Mouse (Mus musculus): ENCODE data around the gene Afg1l. TPM values are rescaled to one million over a fixed set of nuclear protein-coding genes. Genes with fewer than 3 reads are reported as not detected.

Afg1l gene
- total RNA-seq, 1 experiment from 2014 or later = 5.4 TPM

DNA sequence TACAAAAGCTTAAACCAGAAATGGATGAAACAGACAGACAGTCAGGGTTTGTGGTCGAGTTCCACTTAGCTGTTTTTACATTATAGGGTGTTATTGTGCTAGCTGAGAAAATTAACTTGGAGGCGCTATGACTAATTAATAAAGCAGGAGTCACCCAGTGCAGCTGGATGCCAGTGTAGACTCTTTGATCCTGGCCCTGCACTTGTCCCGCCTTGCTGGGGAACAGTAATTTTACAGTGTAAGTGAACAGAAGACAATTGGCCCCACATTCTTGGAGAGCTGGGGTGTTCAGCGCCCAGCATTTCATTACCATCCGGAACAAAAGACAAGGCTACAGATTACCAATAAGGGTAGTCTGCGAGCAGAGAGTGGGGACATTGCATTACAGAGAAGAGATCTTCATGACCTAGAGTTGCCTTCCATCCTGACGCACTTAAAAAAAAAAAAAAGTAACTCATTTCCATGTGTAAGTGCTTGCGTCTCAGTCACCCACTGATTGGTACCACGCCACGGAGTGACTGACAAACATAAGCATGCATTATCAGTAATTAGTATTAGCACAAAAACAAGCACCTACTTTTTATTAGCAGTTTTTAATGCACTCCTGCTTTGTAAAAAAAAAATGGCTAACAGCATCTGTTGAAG, 60.7 kb downstream of the Afg1l start:
- no peak for ATAC-seq (replicated peaks in 1 of 2; ENCODE audit: insufficient read depth in 1 of 2, low FRiP score in 2 of 2, low TSS enrichment in 1 of 2, low read depth in 1 of 2, poor library complexity in 2 of 2, severe bottlenecking in 2 of 2)

DNA sequence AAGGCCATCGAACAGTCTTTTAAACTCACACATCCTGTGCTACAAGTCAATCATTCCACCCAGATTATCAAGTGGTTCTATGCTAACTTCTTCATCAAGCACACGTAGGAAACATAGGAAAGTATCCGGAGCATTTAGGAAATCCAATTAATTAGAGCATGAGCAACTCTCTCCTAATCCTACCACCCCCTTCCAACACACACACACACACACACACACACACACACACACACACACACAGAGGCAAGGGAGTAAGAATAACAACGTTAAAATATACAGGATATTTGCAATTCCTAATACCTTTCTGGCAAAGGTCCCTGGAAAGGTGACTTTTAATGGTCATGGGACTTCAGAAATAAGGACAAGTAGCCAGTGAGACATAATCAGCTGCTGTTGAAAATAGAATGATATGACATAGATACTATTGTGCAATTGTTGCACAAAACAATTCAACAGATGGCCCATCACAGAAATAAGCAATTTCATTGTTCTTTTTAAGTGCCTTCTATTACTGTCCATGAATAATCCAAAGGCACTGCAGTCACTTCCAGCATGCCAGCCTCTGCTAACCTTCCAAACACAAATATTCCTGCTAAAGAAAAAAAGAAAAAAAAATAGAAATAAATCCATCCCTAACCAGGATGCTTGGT, 62.4 kb downstream of the Afg1l start:
- ATAC-seq (replicated peaks in 1 of 2; ENCODE audit: insufficient read depth in 1 of 2, low FRiP score in 2 of 2, low TSS enrichment in 1 of 2, low read depth in 1 of 2, poor library complexity in 2 of 2, severe bottlenecking in 2 of 2) = no peak

DNA sequence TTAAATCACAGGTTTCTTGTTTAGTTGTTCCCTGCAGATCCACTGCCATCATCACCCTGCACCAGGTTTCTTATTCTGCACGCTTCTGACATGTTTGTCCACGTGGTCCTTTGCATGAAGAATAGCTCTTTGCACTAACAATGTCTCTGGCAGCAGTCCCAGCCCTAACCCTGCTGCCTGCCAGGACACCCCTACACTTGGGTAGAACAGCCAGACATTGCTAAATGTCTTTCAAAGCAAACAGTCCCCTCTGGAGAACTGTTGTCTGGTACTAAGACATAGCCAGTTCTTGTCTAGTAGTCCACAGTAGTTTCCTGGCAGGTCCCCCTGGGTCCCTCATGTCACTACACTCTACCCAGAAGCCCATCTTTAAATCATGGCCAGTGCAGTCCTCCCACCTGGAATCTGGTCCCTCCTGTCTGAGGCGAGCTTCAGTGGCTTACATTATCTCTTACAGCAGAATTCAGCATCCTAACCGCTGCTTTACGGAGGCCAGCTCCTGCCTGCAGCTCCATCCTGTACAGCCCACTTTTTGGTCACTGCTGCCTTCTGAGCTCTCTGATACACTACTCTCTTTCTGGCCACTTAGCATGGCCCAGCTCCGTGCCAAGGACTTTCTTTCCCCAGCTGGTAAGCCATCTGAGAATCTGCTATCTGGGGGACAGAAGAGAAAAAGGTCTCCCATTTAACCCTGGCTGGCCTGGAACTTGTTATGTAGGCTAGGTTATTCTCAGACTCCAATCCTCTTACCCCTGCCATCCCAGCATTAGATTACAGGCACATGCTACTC, 67.4 kb downstream of the Afg1l start:
- no peak for ATAC-seq (replicated peaks in 1 of 2; ENCODE audit: insufficient read depth in 1 of 2, low FRiP score in 2 of 2, low TSS enrichment in 1 of 2, low read depth in 1 of 2, poor library complexity in 2 of 2, severe bottlenecking in 2 of 2)

DNA sequence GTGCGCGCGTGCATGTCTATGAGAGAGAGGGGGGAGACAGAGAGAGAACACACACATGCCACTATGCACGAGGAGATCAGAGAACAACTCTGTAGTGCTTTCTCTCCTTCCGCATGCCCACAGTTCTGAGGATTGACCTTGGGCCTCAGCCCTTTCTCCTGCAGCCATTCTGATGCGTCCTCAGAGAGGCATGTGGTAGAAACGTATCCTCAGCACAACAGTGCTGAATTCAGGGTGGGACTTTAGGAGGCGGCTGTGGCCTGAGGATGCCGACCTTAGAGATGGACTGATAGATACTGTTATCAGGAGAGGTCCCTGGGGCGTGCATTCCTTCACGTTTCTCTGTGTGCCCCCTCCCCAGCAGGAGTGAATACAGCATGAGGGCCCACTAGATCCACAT, 87.9 kb downstream of the Afg1l start:
- no peak for ATAC-seq (replicated peaks in 1 of 2; ENCODE audit: insufficient read depth in 1 of 2, low FRiP score in 2 of 2, low TSS enrichment in 1 of 2, low read depth in 1 of 2, poor library complexity in 2 of 2, severe bottlenecking in 2 of 2)

DNA sequence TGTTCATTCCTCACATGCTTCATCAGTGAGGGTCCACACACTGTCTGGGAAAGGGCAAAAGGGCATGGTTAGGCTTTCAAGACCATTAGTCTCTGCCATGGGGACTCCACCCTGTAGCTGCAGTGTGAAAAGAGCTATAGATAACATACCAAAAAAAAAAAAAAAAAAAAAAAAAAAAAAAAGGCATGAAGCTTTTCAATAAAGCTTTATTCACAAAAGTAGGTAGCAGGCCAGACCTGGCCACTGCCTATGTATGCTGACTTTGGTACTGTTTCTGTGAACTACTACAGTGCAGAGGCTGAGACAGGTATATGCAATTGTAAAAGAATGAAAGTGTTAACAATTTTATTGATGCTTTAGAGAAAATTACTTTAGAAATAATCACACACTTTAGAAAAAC, 90.2 kb downstream of the Afg1l start:
- no peak for ATAC-seq (replicated peaks in 1 of 2; ENCODE audit: insufficient read depth in 1 of 2, low FRiP score in 2 of 2, low TSS enrichment in 1 of 2, low read depth in 1 of 2, poor library complexity in 2 of 2, severe bottlenecking in 2 of 2)

DNA sequence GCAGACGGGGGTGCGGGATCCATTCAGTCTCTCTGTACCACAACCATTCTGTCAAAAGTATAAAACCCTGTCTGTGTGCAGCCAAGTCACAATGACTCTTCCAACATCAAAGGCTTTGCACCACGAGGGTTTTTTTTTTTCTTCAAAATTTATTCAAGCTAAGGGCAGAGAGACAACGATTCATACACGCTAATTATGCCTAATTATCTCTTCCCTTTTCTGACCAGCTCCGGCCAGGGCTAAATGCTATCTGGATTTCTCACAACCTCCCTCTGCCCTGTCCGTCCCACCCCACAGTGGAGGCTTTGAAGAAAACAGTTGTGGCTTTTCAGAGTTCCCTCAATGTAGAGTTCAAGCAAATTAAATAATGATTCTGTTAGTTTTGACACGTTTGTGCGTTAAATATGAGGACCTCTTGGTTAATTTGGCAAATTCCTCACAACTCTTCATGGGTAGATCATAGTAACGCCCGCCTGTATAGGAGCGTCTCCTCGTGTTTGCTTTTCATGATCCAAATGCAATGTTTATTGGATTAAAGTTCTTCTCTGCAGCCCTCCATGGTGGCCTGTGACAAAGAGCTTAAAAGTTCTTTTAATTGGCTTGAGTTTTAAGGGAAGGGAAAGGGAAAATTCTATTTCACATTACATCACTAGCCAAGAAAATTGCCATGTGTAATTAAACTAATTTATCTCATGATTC, 93.3 kb downstream of the Afg1l start:
- no peak for ATAC-seq (replicated peaks in 1 of 2; ENCODE audit: insufficient read depth in 1 of 2, low FRiP score in 2 of 2, low TSS enrichment in 1 of 2, low read depth in 1 of 2, poor library complexity in 2 of 2, severe bottlenecking in 2 of 2)

DNA sequence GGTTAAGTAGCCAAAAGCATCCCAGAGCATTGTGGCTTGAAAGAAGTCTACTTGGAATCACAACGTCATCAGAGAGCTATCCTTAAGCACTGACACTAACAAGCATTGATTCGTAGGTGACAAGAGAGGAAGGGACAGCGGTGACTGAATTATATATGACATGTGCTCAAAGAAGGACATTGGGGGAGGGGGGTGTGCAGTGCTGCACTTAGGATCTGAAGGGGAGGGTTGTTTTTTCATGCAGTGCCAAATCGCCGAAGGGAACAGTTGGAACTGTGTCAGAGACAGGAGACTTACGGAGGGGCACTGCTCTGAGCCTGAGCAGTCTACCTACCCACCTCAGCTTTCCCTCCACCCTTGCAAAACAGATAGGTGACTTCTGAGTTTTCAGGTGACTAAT, 94.7 kb downstream of the Afg1l start:
- no peak for ATAC-seq (replicated peaks in 1 of 2; ENCODE audit: insufficient read depth in 1 of 2, low FRiP score in 2 of 2, low TSS enrichment in 1 of 2, low read depth in 1 of 2, poor library complexity in 2 of 2, severe bottlenecking in 2 of 2)

DNA sequence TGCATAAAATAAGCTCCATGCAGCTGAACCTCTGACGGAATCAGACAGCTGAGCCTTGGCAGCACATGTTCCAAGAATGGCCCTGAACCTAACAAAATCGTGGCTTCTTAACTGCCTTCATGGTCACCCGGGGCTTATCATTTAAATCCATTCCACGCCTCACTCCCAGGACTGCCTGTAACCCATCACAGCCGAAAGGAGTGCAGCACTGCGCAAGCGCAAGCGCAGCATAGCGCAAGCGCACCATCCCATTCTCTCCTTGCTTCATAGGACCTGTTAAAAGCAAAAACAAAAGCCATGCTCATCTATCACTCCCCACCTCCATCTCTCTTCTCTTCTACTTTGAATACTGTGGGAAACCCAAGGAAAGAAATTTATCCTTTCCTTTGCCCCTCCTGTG, 114.1 kb downstream of the Afg1l start:
- no peak for ATAC-seq (replicated peaks in 1 of 2; ENCODE audit: insufficient read depth in 1 of 2, low FRiP score in 2 of 2, low TSS enrichment in 1 of 2, low read depth in 1 of 2, poor library complexity in 2 of 2, severe bottlenecking in 2 of 2)

DNA sequence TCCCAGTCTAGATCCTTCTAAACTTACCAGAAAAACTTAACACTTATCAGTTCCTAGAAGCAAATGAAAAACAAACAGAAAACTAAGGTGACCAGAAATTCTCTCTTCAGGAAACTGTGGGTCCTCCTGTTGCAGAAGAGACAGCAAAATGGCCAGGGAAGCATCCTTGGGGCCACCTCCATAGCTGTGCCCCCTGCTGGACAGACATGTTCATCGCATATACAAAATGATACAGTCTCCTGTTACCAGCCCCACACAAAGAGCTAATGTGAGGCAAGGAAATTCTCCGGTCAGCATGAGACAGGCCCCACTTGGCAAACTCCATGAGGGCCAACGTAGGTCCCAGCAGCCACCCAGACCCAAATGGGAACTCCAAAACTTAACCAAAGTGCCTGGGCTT, 122.4 kb downstream of the Afg1l start:
- no peak for ATAC-seq (replicated peaks in 1 of 2; ENCODE audit: insufficient read depth in 1 of 2, low FRiP score in 2 of 2, low TSS enrichment in 1 of 2, low read depth in 1 of 2, poor library complexity in 2 of 2, severe bottlenecking in 2 of 2)

DNA sequence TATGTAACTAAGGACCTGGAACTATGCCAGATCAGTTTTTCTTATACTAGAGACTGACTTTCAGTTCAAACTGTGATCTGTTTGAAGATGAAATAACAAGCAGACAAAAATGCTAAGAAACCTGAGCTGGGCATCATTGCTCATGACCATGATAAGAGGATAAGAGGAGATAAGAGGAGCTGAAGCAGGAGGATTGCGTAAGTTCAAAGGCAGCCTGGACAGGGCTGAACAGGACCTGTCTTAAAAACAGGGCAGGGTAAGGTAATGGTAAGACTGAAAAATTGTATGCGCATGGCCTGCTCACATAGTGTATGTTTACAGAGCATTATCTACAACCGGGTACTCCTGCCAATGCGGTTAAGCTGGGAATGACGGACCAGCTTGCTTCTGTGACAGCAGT, 130.4 kb downstream of the Afg1l start:
- ATAC-seq (replicated peaks in 1 of 2; ENCODE audit: insufficient read depth in 1 of 2, low FRiP score in 2 of 2, low TSS enrichment in 1 of 2, low read depth in 1 of 2, poor library complexity in 2 of 2, severe bottlenecking in 2 of 2) = no peak

DNA sequence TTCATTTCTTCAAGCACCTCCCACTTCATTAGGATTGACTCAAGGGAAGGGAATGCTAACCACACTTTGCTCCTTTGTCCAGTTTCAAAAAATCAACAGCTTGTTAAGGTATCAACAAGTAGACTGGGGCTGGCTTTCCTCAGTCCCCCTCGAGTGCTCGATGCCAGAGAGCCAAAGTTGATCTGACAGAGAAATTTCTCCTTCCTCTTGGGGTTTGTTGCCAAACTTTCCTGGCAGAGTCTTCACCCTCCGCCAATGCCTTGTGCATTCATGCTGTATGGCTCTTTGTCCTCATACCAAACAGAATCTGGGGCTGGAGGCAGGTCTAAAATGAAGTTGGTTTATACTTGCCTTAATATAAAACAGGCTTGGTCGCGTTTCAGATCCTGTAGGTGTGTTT, 131.2 kb downstream of the Afg1l start:
- ATAC-seq (replicated peaks in 1 of 2; ENCODE audit: insufficient read depth in 1 of 2, low FRiP score in 2 of 2, low TSS enrichment in 1 of 2, low read depth in 1 of 2, poor library complexity in 2 of 2, severe bottlenecking in 2 of 2) = no peak

DNA sequence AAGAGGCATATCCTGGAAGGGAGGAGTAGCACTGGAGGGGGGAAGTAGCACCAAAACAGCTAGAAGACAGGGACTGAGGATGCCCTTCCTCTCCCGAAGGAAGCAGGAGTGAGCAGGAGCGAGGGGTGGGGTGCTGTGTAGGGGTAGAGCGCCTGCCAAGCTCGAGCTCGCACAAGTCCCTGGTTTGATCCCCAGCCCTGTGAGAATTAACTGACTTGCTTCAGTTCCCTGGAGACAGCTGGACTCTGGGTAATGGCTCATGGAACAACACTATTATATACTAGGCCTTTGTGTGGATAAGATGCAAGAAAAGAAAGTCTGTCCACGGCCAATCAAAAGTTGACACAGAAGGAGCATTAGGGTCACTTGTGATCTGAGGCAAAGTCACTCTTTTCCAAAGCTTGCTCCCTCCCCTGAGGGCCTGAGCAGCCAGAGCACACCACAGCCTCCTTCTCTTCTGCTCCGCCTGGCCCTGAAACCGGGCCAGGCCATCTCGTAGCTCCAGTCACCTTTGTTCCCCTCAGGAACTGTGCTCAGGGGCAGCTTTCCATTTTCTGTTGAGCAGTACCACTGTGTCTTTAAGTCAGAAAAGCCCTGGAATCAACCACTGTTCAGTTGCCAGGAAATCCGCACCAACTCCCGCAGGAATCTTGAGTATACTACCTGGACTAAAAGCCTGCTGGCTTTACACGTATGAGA, 132.0 kb downstream of the Afg1l start:
- ATAC-seq (replicated peaks in 1 of 2; ENCODE audit: insufficient read depth in 1 of 2, low FRiP score in 2 of 2, low TSS enrichment in 1 of 2, low read depth in 1 of 2, poor library complexity in 2 of 2, severe bottlenecking in 2 of 2) = no peak

DNA sequence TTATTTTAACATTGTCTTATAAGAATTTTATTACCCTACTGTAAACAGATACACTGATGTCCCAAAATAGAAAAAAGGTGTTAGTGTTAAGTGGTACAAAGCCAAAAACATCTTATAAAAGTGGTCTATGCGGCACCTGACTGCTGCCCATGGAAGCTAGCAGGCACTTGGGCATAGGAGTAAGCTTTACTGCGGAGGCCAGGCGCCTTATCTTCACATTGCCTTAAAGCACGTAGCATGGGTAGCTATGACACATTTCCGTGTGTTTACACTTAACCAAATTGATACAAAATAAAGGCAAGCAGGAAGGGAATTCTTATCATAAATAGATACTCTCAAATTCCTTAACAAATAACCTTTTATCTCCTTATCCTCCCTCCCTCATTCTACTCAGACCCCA, 135.7 kb downstream of the Afg1l start:
- no peak for ATAC-seq (replicated peaks in 1 of 2; ENCODE audit: insufficient read depth in 1 of 2, low FRiP score in 2 of 2, low TSS enrichment in 1 of 2, low read depth in 1 of 2, poor library complexity in 2 of 2, severe bottlenecking in 2 of 2)

DNA sequence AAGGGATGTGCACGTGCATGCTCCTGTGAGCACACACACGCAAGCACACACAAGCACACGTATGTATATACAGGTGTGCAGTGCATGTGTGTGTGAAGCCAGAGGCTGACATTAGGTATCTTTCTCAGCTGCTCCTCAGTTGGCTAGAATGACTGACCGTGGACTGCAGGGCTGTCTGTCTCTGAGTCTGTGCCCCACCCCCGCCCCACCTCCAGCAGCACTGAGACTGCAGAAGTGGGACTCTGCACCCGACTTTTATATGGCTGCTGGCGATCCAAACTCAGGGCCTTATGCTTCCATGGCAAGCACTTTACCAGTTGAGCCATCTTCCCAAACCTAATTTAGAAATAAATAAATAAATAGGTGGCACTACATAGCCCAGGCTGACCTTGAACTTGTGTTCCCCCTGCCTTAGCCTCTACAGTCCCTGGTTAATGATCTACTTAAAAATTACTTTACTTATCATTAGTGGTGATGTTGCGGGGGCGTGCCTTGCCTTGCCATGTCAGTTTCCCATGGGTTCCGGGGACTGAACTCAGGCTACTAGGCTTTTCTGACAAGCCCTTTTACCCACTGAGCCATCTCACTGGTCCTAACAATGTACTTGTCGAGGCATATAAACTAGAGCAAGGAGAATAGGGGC, 136.4 kb downstream of the Afg1l start:
- ATAC-seq (replicated peaks in 1 of 2; ENCODE audit: insufficient read depth in 1 of 2, low FRiP score in 2 of 2, low TSS enrichment in 1 of 2, low read depth in 1 of 2, poor library complexity in 2 of 2, severe bottlenecking in 2 of 2) = no peak

DNA sequence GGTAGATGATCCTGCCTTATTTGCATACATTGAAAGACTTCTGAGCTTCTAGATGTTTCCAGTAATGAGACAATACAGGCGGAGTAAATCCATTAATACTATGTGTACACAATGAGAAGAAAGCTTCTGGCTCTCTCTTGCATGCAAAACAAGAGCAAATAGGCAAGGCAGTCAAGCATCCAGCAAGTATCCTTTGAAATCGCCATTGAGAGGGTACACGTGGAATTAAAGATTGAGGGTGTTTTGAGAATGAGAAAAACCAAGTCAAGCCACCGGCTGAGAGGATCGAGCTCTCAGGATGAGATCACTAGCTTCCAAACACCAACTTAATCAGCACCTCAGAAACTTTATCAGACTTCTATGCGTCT, 138.0 kb downstream of the Afg1l start:
- ATAC-seq (replicated peaks in 1 of 2; ENCODE audit: insufficient read depth in 1 of 2, low FRiP score in 2 of 2, low TSS enrichment in 1 of 2, low read depth in 1 of 2, poor library complexity in 2 of 2, severe bottlenecking in 2 of 2) = no peak

DNA sequence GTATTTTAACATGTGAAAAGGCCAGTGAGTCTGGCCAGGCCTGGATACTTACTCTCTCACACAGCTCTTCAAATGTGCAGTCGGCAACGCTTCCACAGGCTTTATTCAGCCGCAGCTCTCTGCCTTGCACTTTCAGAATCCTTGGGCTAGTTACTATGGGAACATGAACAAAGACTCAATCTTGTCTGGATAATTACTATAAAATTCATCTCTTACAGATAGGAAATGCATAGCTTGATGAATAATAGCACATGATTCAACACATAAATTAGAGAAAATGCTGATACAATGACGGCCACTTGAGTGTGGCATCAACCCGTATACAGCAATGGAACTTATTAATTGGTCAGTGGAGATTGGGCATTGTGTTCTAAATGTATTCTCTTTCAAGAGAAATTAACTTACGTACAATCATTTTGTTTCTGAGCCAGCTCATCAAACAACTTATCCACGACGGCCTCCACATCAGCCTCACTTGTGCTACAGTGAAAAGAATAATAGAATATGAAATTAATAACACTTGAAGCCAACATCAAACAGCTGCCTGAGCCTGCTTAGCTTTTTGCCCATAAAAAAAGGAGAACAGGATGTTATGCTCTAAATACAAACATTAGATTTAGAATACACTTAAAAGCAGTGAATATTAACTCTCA, 138.5 kb downstream of the Afg1l start:
- no peak for ATAC-seq (replicated peaks in 1 of 2; ENCODE audit: insufficient read depth in 1 of 2, low FRiP score in 2 of 2, low TSS enrichment in 1 of 2, low read depth in 1 of 2, poor library complexity in 2 of 2, severe bottlenecking in 2 of 2)

DNA sequence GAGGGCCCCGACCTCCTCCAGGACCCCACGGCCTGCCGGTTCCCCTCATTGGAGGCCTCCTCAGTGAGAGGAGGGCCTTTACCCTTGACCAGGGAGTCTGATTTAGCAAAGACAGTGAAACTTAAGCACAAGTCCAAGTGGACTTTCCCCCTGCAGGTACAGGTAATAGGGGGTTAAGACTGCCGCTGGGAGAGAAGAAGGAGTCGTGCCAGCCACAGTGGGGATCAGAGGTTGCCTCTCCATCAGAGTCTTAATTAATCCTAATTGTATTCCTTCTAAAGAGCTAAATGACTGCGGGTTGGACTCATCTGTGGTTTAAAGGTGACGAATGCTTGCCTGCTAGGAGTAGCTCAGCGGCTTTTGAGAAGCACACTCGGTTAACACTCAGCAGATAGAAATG, 139.9 kb downstream of the Afg1l start:
- ATAC-seq (replicated peaks in 1 of 2; ENCODE audit: insufficient read depth in 1 of 2, low FRiP score in 2 of 2, low TSS enrichment in 1 of 2, low read depth in 1 of 2, poor library complexity in 2 of 2, severe bottlenecking in 2 of 2) = no peak

Measured in hematopoietic stem cell, adult 5-6 weeks (primary cell).